Mouse (Mus musculus): ENCODE measurements around the gene Slc22a12. TPM values are rescaled to one million over a fixed set of nuclear protein-coding genes. Genes with fewer than 3 reads are reported as not detected.
A peak's percentile ranks its signal among the peaks of the same experiment; 100 is the strongest.

Slc22a12 gene
- polyA plus RNA-seq, 1 experiment from 2014 or later, result 0.13 TPM

GRCm38 (mm10) chr19:6551215-6551614 is 8.4 kb upstream of the Slc22a12 start:
- Histone ChIP-seq H3K4me1 (replicated peaks) (peaks cover 3% of the 10 kb centered on the region; the same call in 1 of the 2 replicates), H3K4me3 (replicated peaks) (no peak overlapping the region), H3K9ac (no peak overlapping the region), H3K9me3 (no peaks in the 10 kb centered on the region), H3K36me3 (no peaks in the 10 kb centered on the region), H3K27me3 (replicated peaks) (no peaks in the 10 kb centered on the region), H3K27ac (no peak overlapping the region), H3K4me2 (replicated peaks) (no peak overlapping the region)
- WGBS, result 63% methylated on average over 4 of the region's 4 CpGs
- ATAC-seq, result no peak

- H3K4me2 ChIP-seq (replicated peaks), result no peak overlapping the region
- H3K27me3 ChIP-seq (replicated peaks), result no peaks in the 10 kb centered on the region
- no peak overlapping the region for H3K9ac ChIP-seq
- no peak for ATAC-seq
- H3K36me3 ChIP-seq, result no peaks in the 10 kb centered on the region
- peaks cover 3% of the 10 kb centered on the region; the same call in 1 of the 2 replicates for H3K4me1 ChIP-seq (replicated peaks)
- no peak overlapping the region for H3K4me3 ChIP-seq (replicated peaks)
- no peak overlapping the region for H3K27ac ChIP-seq
- 83% methylated on average over 11 of the region's 11 CpGs for WGBS
- no peaks in the 10 kb centered on the region for H3K9me3 ChIP-seq
Measured at GRCm38 (mm10) chr19:6549566-6549965, 6.7 kb upstream of the Slc22a12 start.

- WGBS, result 66% methylated on average over 16 of the region's 16 CpGs
- Histone ChIP-seq H3K4me2 (replicated peaks) (no peak overlapping the region), H3K9me3 (no peaks in the 10 kb centered on the region), H3K27ac (no peak overlapping the region), H3K36me3 (no peaks in the 10 kb centered on the region), H3K27me3 (replicated peaks) (no peaks in the 10 kb centered on the region), H3K9ac (no peak overlapping the region), H3K4me3 (replicated peaks) (no peak overlapping the region), H3K4me1 (replicated peaks) (no peaks in the 10 kb centered on the region)
- 0 out of 2 replicates have a peak, but pooled peaks have one; percentile 20 for ATAC-seq
Measured at GRCm38 (mm10) chr19:6548431-6549410, 5.9 kb upstream of the Slc22a12 start.

GRCm38 (mm10) chr19:6547801-6548200 is 5.0 kb upstream of the Slc22a12 start:
- WGBS, result 78% methylated on average over 5 of the region's 5 CpGs
- H3K4me2 ChIP-seq (replicated peaks), result no peak overlapping the region
- H3K27ac ChIP-seq, result no peak overlapping the region
- no peak overlapping the region for H3K4me3 ChIP-seq (replicated peaks)
- no peaks in the 10 kb centered on the region for H3K27me3 ChIP-seq (replicated peaks)
- no peaks in the 10 kb centered on the region for H3K36me3 ChIP-seq
- H3K4me1 ChIP-seq (replicated peaks), result no peaks in the 10 kb centered on the region
- no peak overlapping the region for H3K9ac ChIP-seq
- ATAC-seq, result no peak
- H3K9me3 ChIP-seq, result no peaks in the 10 kb centered on the region

GRCm38 (mm10) chr19:6546096-6546495 is 3.3 kb upstream of the Slc22a12 start:
- WGBS, result 71% methylated on average over 1 of the region's 1 CpGs
- Histone ChIP-seq H3K4me2 (replicated peaks) (no peak overlapping the region), H3K36me3 (no peaks in the 10 kb centered on the region), H3K4me3 (replicated peaks) (no peak overlapping the region), H3K4me1 (replicated peaks) (no peaks in the 10 kb centered on the region), H3K9ac (no peak overlapping the region), H3K9me3 (no peaks in the 10 kb centered on the region), H3K27me3 (replicated peaks) (no peaks in the 10 kb centered on the region), H3K27ac (no peak overlapping the region)
- ATAC-seq, result no peak

GRCm38 (mm10) chr19:6545481-6545880 is 2.6 kb upstream of the Slc22a12 start:
- Histone ChIP-seq H3K9me3 (no peaks in the 10 kb centered on the region), H3K4me3 (replicated peaks) (no peak overlapping the region), H3K27ac (no peak overlapping the region), H3K27me3 (replicated peaks) (no peaks in the 10 kb centered on the region), H3K36me3 (no peaks in the 10 kb centered on the region), H3K9ac (no peak overlapping the region), H3K4me1 (replicated peaks) (no peaks in the 10 kb centered on the region), H3K4me2 (replicated peaks) (no peak overlapping the region)
- WGBS, result 90% methylated on average over 5 of the region's 5 CpGs
- ATAC-seq, result no peak

- no peaks in the 10 kb centered on the region for H3K36me3 ChIP-seq
- H3K4me1 ChIP-seq (replicated peaks), result no peaks in the 10 kb centered on the region
- no peak overlapping the region for H3K4me3 ChIP-seq (replicated peaks)
- H3K27ac ChIP-seq, result no peak overlapping the region
- WGBS, result 86% methylated on average over 13 of the region's 13 CpGs
- no peaks in the 10 kb centered on the region for H3K9me3 ChIP-seq
- ATAC-seq, result no peak
- no peak overlapping the region for H3K9ac ChIP-seq
- H3K4me2 ChIP-seq (replicated peaks), result no peak overlapping the region
- H3K27me3 ChIP-seq (replicated peaks), result no peaks in the 10 kb centered on the region
Measured at GRCm38 (mm10) chr19:6544712-6545111, 1.9 kb upstream of the Slc22a12 start.

- no peak overlapping the region for H3K4me3 ChIP-seq (replicated peaks)
- H3K36me3 ChIP-seq, result no peaks in the 10 kb centered on the region
- no peaks in the 10 kb centered on the region for H3K9me3 ChIP-seq
- no peak overlapping the region for H3K27ac ChIP-seq
- ATAC-seq, result no peak
- H3K4me1 ChIP-seq (replicated peaks), result no peaks in the 10 kb centered on the region
- no peak overlapping the region for H3K9ac ChIP-seq
- no peaks in the 10 kb centered on the region for H3K27me3 ChIP-seq (replicated peaks)
- no peak overlapping the region for H3K4me2 ChIP-seq (replicated peaks)
- WGBS, result 58% methylated on average over 7 of the region's 7 CpGs
Measured at GRCm38 (mm10) chr19:6543518-6543917, 686 bp upstream of the Slc22a12 start.

- Histone ChIP-seq H3K9me3 (no peaks in the 10 kb centered on the region), H3K36me3 (no peaks in the 10 kb centered on the region), H3K27me3 (replicated peaks) (no peaks in the 10 kb centered on the region), H3K4me1 (replicated peaks) (no peaks in the 10 kb centered on the region), H3K4me3 (replicated peaks) (no peak overlapping the region), H3K27ac (no peak overlapping the region), H3K9ac (no peak overlapping the region), H3K4me2 (replicated peaks) (no peak overlapping the region)
- no peak for ATAC-seq
- whole genome bisulfite sequencing, result 86% methylated on average over 6 of the region's 6 CpGs
Measured at GRCm38 (mm10) chr19:6543035-6543383, 177 bp upstream of the Slc22a12 start.

GRCm38 (mm10) chr19:6541521-6541920 is 1.3 kb downstream of the Slc22a12 start:
- no peaks in the 10 kb centered on the region for H3K9me3 ChIP-seq
- H3K27me3 ChIP-seq (replicated peaks), result no peaks in the 10 kb centered on the region
- no peak overlapping the region for H3K9ac ChIP-seq
- no peaks in the 10 kb centered on the region for H3K36me3 ChIP-seq
- H3K4me2 ChIP-seq (replicated peaks), result no peak overlapping the region
- H3K4me1 ChIP-seq (replicated peaks), result no peaks in the 10 kb centered on the region
- no peak for ATAC-seq
- H3K4me3 ChIP-seq (replicated peaks), result no peak overlapping the region
- H3K27ac ChIP-seq, result no peak overlapping the region
- WGBS, result 91% methylated on average over 7 of the region's 7 CpGs

- Histone ChIP-seq H3K4me2 (replicated peaks) (no peak overlapping the region), H3K27me3 (replicated peaks) (0 out of 2 replicates have a peak, but pooled peaks cover 4% of the 10 kb centered on the region), H3K9me3 (no peaks in the 10 kb centered on the region), H3K4me1 (replicated peaks) (no peaks in the 10 kb centered on the region), H3K9ac (no peak overlapping the region), H3K4me3 (replicated peaks) (no peak overlapping the region), H3K27ac (no peak overlapping the region), H3K36me3 (no peaks in the 10 kb centered on the region)
- no peak for ATAC-seq
- WGBS, result 63% methylated on average over 6 of the region's 6 CpGs
Measured at GRCm38 (mm10) chr19:6540191-6540590, 2.6 kb downstream of the Slc22a12 start.

- Histone ChIP-seq H3K4me3 (replicated peaks) (no peak overlapping the region), H3K4me1 (replicated peaks) (no peaks in the 10 kb centered on the region), H3K36me3 (no peaks in the 10 kb centered on the region), H3K27me3 (replicated peaks) (0 out of 2 replicates have a peak, but pooled peaks cover 4% of the 10 kb centered on the region), H3K4me2 (replicated peaks) (no peak overlapping the region), H3K9me3 (no peaks in the 10 kb centered on the region), H3K9ac (no peak overlapping the region), H3K27ac (no peak overlapping the region)
- ATAC-seq, result no peak
- 75% methylated on average over 4 of the region's 4 CpGs for WGBS
Measured at GRCm38 (mm10) chr19:6539592-6539991, 3.2 kb downstream of the Slc22a12 start.

- Histone ChIP-seq H3K27ac (no peak overlapping the region), H3K4me1 (replicated peaks) (no peaks in the 10 kb centered on the region), H3K27me3 (replicated peaks) (peaks cover 8% of the 10 kb centered on the region; the same call in 1 of the 2 replicates), H3K4me2 (replicated peaks) (no peak overlapping the region), H3K9ac (no peak overlapping the region), H3K36me3 (no peaks in the 10 kb centered on the region), H3K4me3 (replicated peaks) (no peak overlapping the region), H3K9me3 (no peaks in the 10 kb centered on the region)
- 82% methylated on average over 6 of the region's 6 CpGs for WGBS
- ATAC-seq, result no peak
Measured at GRCm38 (mm10) chr19:6538546-6538945, 4.3 kb downstream of the Slc22a12 start.

All from intestine, embryonic 15.5 days (tissue).